Mouse (Mus musculus) bone marrow macrophage, adult 2 months (primary cell): ENCODE results near the gene Dennd1b.

Experiments
- CTCF ChIP-seq: IDR thresholded peaks from 2 replicates; pipeline ENCODE4 v1.5.1; 2012; ENCODE audit warnings: low read depth, mild to moderate bottlenecking, low read length, moderate library complexity
- POLR2A ChIP-seq: IDR thresholded peaks from 2 replicates; pipeline ENCODE4 v1.6.1; 2012; ENCODE audit warnings: mild to moderate bottlenecking, low read depth, low read length, borderline replicate concordance

DNA sequence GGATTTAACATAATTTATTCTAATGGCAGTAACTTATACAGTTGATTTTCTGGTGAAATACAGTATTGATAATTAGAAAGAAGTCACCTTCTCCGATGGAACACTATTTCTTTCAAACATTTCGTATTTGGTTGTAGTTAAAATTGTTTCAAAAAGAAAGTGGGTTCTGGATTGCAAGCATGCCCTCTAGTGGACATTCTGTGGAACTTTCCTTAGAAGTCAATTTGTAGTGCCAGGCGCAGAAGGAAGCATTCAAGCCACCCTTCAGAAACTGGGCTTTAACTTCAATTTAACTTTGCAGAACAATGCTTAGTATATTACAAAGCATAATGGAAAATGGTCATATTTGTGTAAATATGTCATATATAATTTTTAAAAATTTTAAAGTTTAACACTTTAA, 193.2 kb downstream of the Dennd1b start:
- TF ChIP-seq CTCF (no peak), POLR2A (no peak)
